Mouse (Mus musculus) liver, postnatal 0 days (tissue): ENCODE measurements around the gene Muc4. TPM values are rescaled to one million over a fixed set of nuclear protein-coding genes. Genes with fewer than 3 reads are reported as not detected.

Experiments used
- ATAC-seq: fragments of 200-750 bp; cut with Nextera tagmentation; 2 replicates; pipeline ENCODE4 v1.8.0; 2017; ENCODE audit warnings: mild to moderate bottlenecking, moderate library complexity
- DNase-seq: peaks from one replicate; pipeline ENCODE4 v3.0.0-alpha.2; 2016
- H3K27ac ChIP-seq: fragments of 300-500 bp; sonication (generic); 2 replicates; pipeline ENCODE4 v1.5.1; 2014; ENCODE audit warnings: antibody characterized with exemption, moderate library complexity, mild to moderate bottlenecking, low read depth
- H3K27me3 ChIP-seq: fragments of 300-500 bp; sonication (generic); 2 replicates; pipeline ENCODE4 v1.6.1; 2014; ENCODE audit warnings: low read length, control low read depth, mixed read lengths; ENCODE audit not compliant: insufficient read depth
- H3K36me3 ChIP-seq: fragments of 300-500 bp; sonication (generic); replicated peaks from 2 replicates; pipeline ENCODE4 v1.6.1; 2014; ENCODE audit warnings: mild to moderate bottlenecking, control low read depth, low read length, moderate library complexity, mixed read lengths; ENCODE audit not compliant: insufficient read depth
- H3K4me1 ChIP-seq: fragments of 300-500 bp; sonication (generic); 2 replicates; pipeline ENCODE4 v1.6.1; 2014; ENCODE audit warnings: antibody characterized with exemption, mild to moderate bottlenecking, control low read depth; ENCODE audit not compliant: insufficient read depth
- H3K4me2 ChIP-seq: fragments of 300-500 bp; sonication (generic); 2 replicates; pipeline ENCODE4 v1.6.1; 2014; ENCODE audit warnings: low read depth, mild to moderate bottlenecking, low read length, moderate library complexity, mixed read lengths
- H3K4me3 ChIP-seq: fragments of 300-500 bp; sonication (generic); 2 replicates; pipeline ENCODE4 v1.5.1; 2014; ENCODE audit warnings: low read depth, low read length
- H3K9ac ChIP-seq: fragments of 300-500 bp; sonication (generic); replicated peaks from 2 replicates; pipeline ENCODE4 v1.6.1; 2014; ENCODE audit warnings: mild to moderate bottlenecking, moderate library complexity
- H3K9me3 ChIP-seq: fragments of 300-500 bp; sonication (generic); 2 replicates; pipeline ENCODE4 v1.6.1; 2016; ENCODE audit warnings: mild to moderate bottlenecking, control low read depth, low read length, mixed read lengths
- CTCF ChIP-seq: sonication (generic); IDR thresholded peaks from 2 replicates; pipeline ENCODE4 v1.5.1; 2016; ENCODE audit warnings: antibody characterized with exemption, low read depth
- EP300 ChIP-seq: IDR thresholded peaks from 2 replicates; pipeline ENCODE4 v1.6.1; 2016; ENCODE audit warnings: antibody characterized with exemption, low read depth, mild to moderate bottlenecking
- WGBS: fragments of 180-500 bp; shearing (Covaris S2); extraction: QIAGEN DNeasy Blood & Tissue Kit; methylation state at CpG from one replicate; pipeline ENCODE4 v1.1.7; 2014; ENCODE audit not compliant: insufficient replicate concordance; 5-methylcytosine and 5-hydroxymethylcytosine counted together
- polyA plus RNA-seq: library from polyadenylated mRNA; unstranded; fragments of >200 nt; fragmentation: Nextera tagmentation; extraction: Ambion mirVana; gene quantifications from 2 replicates; pipeline ENCODE4 v1.2.1, GENCODE M21; 2015

Muc4 gene
- polyA plus RNA-seq, 1 experiment from 2014 or later, result 0.49 TPM

GRCm38 (mm10) chr16:32803252-32803853 is 67.7 kb downstream of the Muc4 start:
- WGBS, result 39% methylated on average over 6 of the region's 6 CpGs
- DNase-seq (peak; percentile 74), ATAC-seq (peak; percentile 55)
- Histone ChIP-seq H3K4me3 (no peak overlapping the region), H3K9me3 (no peaks in the 10 kb centered on the region), H3K9ac (no peak overlapping the region), H3K4me1 (peaks cover 25% of the 10 kb centered on the region), H3K4me2 (peak overlapping the region; percentile 15; the same call in 1 of the 2 replicates), H3K36me3 (no peaks in the 10 kb centered on the region), H3K27ac (no peak overlapping the region), H3K27me3 (no peaks in the 10 kb centered on the region)
- TF ChIP-seq EP300 (peak; percentile 20; the same call in 1 of the 2 replicates), CTCF (no peak)

GRCm38 (mm10) chr16:32803901-32804300 is 68.2 kb downstream of the Muc4 start:
- no peak overlapping the region for H3K4me3 ChIP-seq
- no peaks in the 10 kb centered on the region for H3K27me3 ChIP-seq
- H3K4me1 ChIP-seq, result peaks cover 28% of the 10 kb centered on the region
- H3K9ac ChIP-seq, result no peak overlapping the region
- no peaks in the 10 kb centered on the region for H3K36me3 ChIP-seq
- no peaks in the 10 kb centered on the region for H3K9me3 ChIP-seq
- no peak overlapping the region for H3K27ac ChIP-seq
- 35% methylated on average over 5 of the region's 5 CpGs for WGBS
- peak overlapping the region; percentile 15; the same call in 1 of the 2 replicates for H3K4me2 ChIP-seq
- no peak for TF ChIP-seq CTCF
- TF ChIP-seq EP300, result no peak
- ATAC-seq, result no peak
- no peak for DNase-seq

GRCm38 (mm10) chr16:32805151-32805550 is 69.5 kb downstream of the Muc4 start:
- no peak overlapping the region for H3K4me2 ChIP-seq
- H3K9me3 ChIP-seq, result no peaks in the 10 kb centered on the region
- no peak for TF ChIP-seq CTCF
- no peak for TF ChIP-seq EP300
- ATAC-seq (no peak), DNase-seq (no peak)
- H3K9ac ChIP-seq, result no peak overlapping the region
- H3K36me3 ChIP-seq, result no peaks in the 10 kb centered on the region
- no peak overlapping the region for H3K27ac ChIP-seq
- WGBS, result 58% methylated on average over 7 of the region's 7 CpGs
- H3K27me3 ChIP-seq, result no peaks in the 10 kb centered on the region
- peaks cover 28% of the 10 kb centered on the region for H3K4me1 ChIP-seq
- no peak overlapping the region for H3K4me3 ChIP-seq

- H3K27ac ChIP-seq, result peak overlapping the region; percentile 50
- no peaks in the 10 kb centered on the region for H3K27me3 ChIP-seq
- WGBS, result 43% methylated on average over 8 of the region's 8 CpGs
- no peaks in the 10 kb centered on the region for H3K36me3 ChIP-seq
- H3K4me2 ChIP-seq, result no peak overlapping the region
- peak; percentile 77 for ATAC-seq
- no peaks in the 10 kb centered on the region for H3K9me3 ChIP-seq
- no peak overlapping the region for H3K9ac ChIP-seq
- H3K4me1 ChIP-seq, result peaks cover 28% of the 10 kb centered on the region
- no peak overlapping the region for H3K4me3 ChIP-seq
- TF ChIP-seq CTCF (no peak), EP300 (no peak)
- DNase-seq, result peak; percentile 37
Observed at GRCm38 (mm10) chr16:32807408-32808185, 71.9 kb downstream of the Muc4 start.

GRCm38 (mm10) chr16:32810321-32810720 is 74.6 kb downstream of the Muc4 start, which contains the start of gene Smbd1:
Smbd1 (minus strand) TSS chr16:32810477.
- no peaks in the 10 kb centered on the region for H3K9me3 ChIP-seq
- no peak for DNase-seq
- H3K36me3 ChIP-seq, result no peaks in the 10 kb centered on the region
- no peak for ATAC-seq
- WGBS, result 81% methylated on average over 4 of the region's 4 CpGs
- no peak within 1 kb of the TSS for H3K9ac ChIP-seq
- H3K4me3 ChIP-seq, result no peak within 1 kb of the TSS
- H3K4me1 ChIP-seq, result peaks cover 21% of the 10 kb centered on the region
- H3K27me3 ChIP-seq, result no peaks in the 10 kb centered on the region
- TF ChIP-seq EP300 (no peak), CTCF (no peak)
- no peak within 1 kb of the TSS for H3K27ac ChIP-seq
- H3K4me2 ChIP-seq, result no peak within 1 kb of the TSS

GRCm38 (mm10) chr16:32812888-32813361 is 77.2 kb downstream of the Muc4 start:
- peak; percentile 90 for DNase-seq
- no peaks in the 10 kb centered on the region for H3K27me3 ChIP-seq
- H3K9ac ChIP-seq, result no peak overlapping the region
- no peak overlapping the region for H3K4me3 ChIP-seq
- H3K4me1 ChIP-seq, result peaks cover 12% of the 10 kb centered on the region; the same call in 1 of the 2 replicates
- no peaks in the 10 kb centered on the region for H3K36me3 ChIP-seq
- ATAC-seq, result peak; percentile 66
- H3K4me2 ChIP-seq, result peak overlapping the region; percentile 59
- no peak overlapping the region for H3K27ac ChIP-seq
- no peaks in the 10 kb centered on the region for H3K9me3 ChIP-seq
- TF ChIP-seq EP300, result no peak
- peak; percentile 96 for TF ChIP-seq CTCF
- under 1% methylated on average over 9 of the region's 9 CpGs for WGBS
